Mouse (Mus musculus): ENCODE data around the gene Adora3. TPM values are rescaled to one million over a fixed set of nuclear protein-coding genes. Genes with fewer than 3 reads are reported as not detected.

Adora3 gene
- total RNA-seq, 2 experiments from 2014 or later: 0.69 to 0.89 TPM

GRCm38 (mm10) chr3:105928195-105928569, 57.5 kb downstream of the Adora3 start:
- DNase-seq (ENCODE audit: extremely low spot score in 1 of 2, low spot score in 1 of 2): no peak

- no peak for DNase-seq (ENCODE audit: extremely low spot score in 1 of 2, low spot score in 1 of 2)
Observed at GRCm38 (mm10) chr3:105928781-105929180, 58.1 kb downstream of the Adora3 start.

GRCm38 (mm10) chr3:105929821-105930220, 59.2 kb downstream of the Adora3 start:
- DNase-seq (ENCODE audit: extremely low spot score in 1 of 2, low spot score in 1 of 2): no peak

- no peak for DNase-seq (ENCODE audit: extremely low spot score in 1 of 2, low spot score in 1 of 2)
Observed at GRCm38 (mm10) chr3:105931095-105931494, 60.4 kb downstream of the Adora3 start.

- DNase-seq (ENCODE audit: extremely low spot score in 1 of 2, low spot score in 1 of 2): no peak
Observed at GRCm38 (mm10) chr3:105932240-105933071, 61.8 kb downstream of the Adora3 start, which contains the start of gene I830077J02Rik. Gene I830077J02Rik, minus strand, starts transcription at chr3:105932664.

GRCm38 (mm10) chr3:105933926-105934325, 63.3 kb downstream of the Adora3 start:
- DNase-seq (ENCODE audit: extremely low spot score in 1 of 2, low spot score in 1 of 2): no peak

GRCm38 (mm10) chr3:105935033-105935432, 64.4 kb downstream of the Adora3 start:
- DNase-seq (ENCODE audit: extremely low spot score in 1 of 2, low spot score in 1 of 2): no peak

GRCm38 (mm10) chr3:105936111-105936510, 65.5 kb downstream of the Adora3 start:
- DNase-seq (ENCODE audit: extremely low spot score in 1 of 2, low spot score in 1 of 2): no peak

GRCm38 (mm10) chr3:105951348-105951747, 80.7 kb downstream of the Adora3 start:
- no peak for DNase-seq (ENCODE audit: extremely low spot score in 1 of 2, low spot score in 1 of 2)

- no peak for DNase-seq (ENCODE audit: extremely low spot score in 1 of 2, low spot score in 1 of 2)
Observed at GRCm38 (mm10) chr3:105957235-105957634, 86.6 kb downstream of the Adora3 start.

- DNase-seq (ENCODE audit: extremely low spot score in 1 of 2, low spot score in 1 of 2): no peak
Observed at GRCm38 (mm10) chr3:105958204-105958603, 87.5 kb downstream of the Adora3 start.

Other genes with a start within 250 kb of the Adora3 start
- gene Ddx20, start 183.3 kb upstream of the Adora3 start, total RNA-seq (2021): 10 to 100 TPM; 11.5 to 12.0 TPM
- gene Inka2, start 166.3 kb upstream of the Adora3 start, total RNA-seq (2021): 10 to 100 TPM; 61.9 to 72.7 TPM
- gene Rap1a, start 69.5 kb upstream of the Adora3 start, total RNA-seq (2021): 100 to 1,000 TPM; 101 to 108 TPM
- gene Tmigd3, start within 50 bp of the Adora3 start, total RNA-seq (2021): not detected
- 1 to 10 TPM; 1.1 to 1.2 TPM for gene I830077J02Rik, start 61.8 kb downstream of the Adora3 start, total RNA-seq (2021)
- 10 to 100 TPM; 48.4 to 52.4 TPM for gene Wdr77, start 88.5 kb downstream of the Adora3 start, total RNA-seq (2021)
- 100 to 1,000 TPM; 289 to 314 TPM for gene Atp5f1, start 89.2 kb downstream of the Adora3 start, total RNA-seq (2021)
- 1 to 10 TPM; 1.0 to 3.2 TPM for gene Ovgp1, start 102.9 kb downstream of the Adora3 start, total RNA-seq (2021)
- under 1 TPM in 1 of 2 experiments, not detected in 1; 0.30 TPM for gene Pifo, start 143.8 kb downstream of the Adora3 start, total RNA-seq (2021)
- gene Chil5, start 162.0 kb downstream of the Adora3 start, total RNA-seq (2021): not detected
- 1 to 10 TPM in 1 of 2 experiments, under 1 TPM in 1; 0.73 to 1.0 TPM for gene Chia1, start 242.4 kb downstream of the Adora3 start, total RNA-seq (2021)